Comparison of ENCODE assay signal across 8 mouse cellular contexts in the genomic region with DNA sequence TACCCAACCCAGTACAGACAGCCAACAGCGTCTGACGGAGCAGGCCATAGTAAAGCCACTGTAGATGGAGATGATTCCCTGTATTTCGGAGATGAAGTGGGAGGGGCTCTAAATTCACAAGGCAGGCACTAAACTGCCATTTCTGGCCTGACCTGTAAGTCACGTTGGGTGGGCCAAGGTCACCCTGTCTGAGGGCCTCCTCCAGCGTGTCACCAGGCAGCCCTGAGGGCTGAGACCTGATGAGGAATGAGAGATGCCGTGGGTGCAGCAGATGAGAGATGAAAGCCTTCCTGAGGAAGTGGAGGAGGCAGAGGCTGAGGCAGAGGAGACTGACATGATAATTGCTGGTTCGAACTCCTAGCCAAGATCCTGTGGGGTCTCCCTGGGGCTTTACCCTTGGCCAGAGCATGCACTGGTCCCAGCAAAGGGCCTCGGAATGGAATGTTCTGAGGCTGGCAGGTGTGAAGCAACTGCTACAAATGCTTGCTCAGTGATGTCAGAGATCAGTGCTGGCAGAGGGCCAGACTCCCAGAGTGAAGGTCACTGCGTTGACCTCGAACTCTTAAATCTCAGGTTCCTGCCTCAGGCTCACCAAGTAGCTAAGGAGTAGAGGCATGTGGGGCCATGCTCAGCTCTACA. TPM values are rescaled to one million over a fixed set of nuclear protein-coding genes. Genes with fewer than 3 reads are reported as not detected.
DNase-seq lines count a peak whose midpoint lies in the region; ATAC-seq lines count a peak whose summit lies in the region.

No protein-coding gene starts in this region.

- H3K4me3 ChIP-seq in heart, embryonic 11.5 days (ENCODE audit: low read depth, low read length), result no peak overlapping the region
- H3K4me3 ChIP-seq in limb, embryonic 10.5 days, result no peak overlapping the region
- H3K4me3 ChIP-seq in hindbrain, embryonic 14.5 days (replicated peaks; ENCODE audit: low read length), result no peak overlapping the region

- H3K36me3 ChIP-seq in heart, embryonic 11.5 days (ENCODE audit: control insufficient read depth, insufficient read depth, low read length), result no peaks in the 10 kb centered on the region
- no peaks in the 10 kb centered on the region for H3K36me3 ChIP-seq in limb, embryonic 10.5 days
- H3K36me3 ChIP-seq in hindbrain, embryonic 14.5 days (replicated peaks; ENCODE audit: control insufficient read depth, insufficient read depth), result no peaks in the 10 kb centered on the region

- H3K9ac ChIP-seq in heart, embryonic 11.5 days (ENCODE audit: low read depth, low read length), result no peak overlapping the region
- no peak overlapping the region for H3K9ac ChIP-seq in hindbrain, embryonic 14.5 days

- ATAC-seq in heart, embryonic 11.5 days (replicated peaks; ENCODE audit: insufficient number of reproducible peaks, low FRiP score, low TSS enrichment), result peak; percentile 58; the same call in 1 of the 2 replicates
- no peak for ATAC-seq in hindbrain, embryonic 14.5 days (ENCODE audit: low FRiP score)

- H3K27ac ChIP-seq in heart, embryonic 11.5 days (ENCODE audit: low read depth, low read length), result peak overlapping the region; percentile 4
- H3K27ac ChIP-seq in limb, embryonic 10.5 days, result peak overlapping the region; percentile 64; the same call in 1 of the 2 replicates
- H3K27ac ChIP-seq in hindbrain, embryonic 14.5 days, result no peak overlapping the region

- H3K9me3 ChIP-seq in heart, embryonic 11.5 days (replicated peaks; ENCODE audit: control insufficient read depth, low read length), result no peaks in the 10 kb centered on the region
- no peaks in the 10 kb centered on the region for H3K9me3 ChIP-seq in limb, embryonic 10.5 days (replicated peaks)
- no peaks in the 10 kb centered on the region for H3K9me3 ChIP-seq in hindbrain, embryonic 14.5 days (ENCODE audit: control insufficient read depth, low read length)

- H3K27me3 ChIP-seq in heart, embryonic 11.5 days (ENCODE audit: control insufficient read depth, insufficient read depth, low read length), result no peaks in the 10 kb centered on the region; the same call in 1 of the 2 replicates
- 0 out of 2 replicates have a peak, but pooled peaks cover 7% of the 10 kb centered on the region for H3K27me3 ChIP-seq in limb, embryonic 10.5 days (ENCODE audit: low read depth, poor library complexity, severe bottlenecking)
- no peaks in the 10 kb centered on the region for H3K27me3 ChIP-seq in hindbrain, embryonic 14.5 days (ENCODE audit: control insufficient read depth, insufficient read depth, low read length)

- peak; percentile 52 for DNase-seq in retina, postnatal 1 day
- no peak for DNase-seq in retina, embryonic 14.5 days (ENCODE audit: low spot score)
- DNase-seq in limb, embryonic 10.5 days (ENCODE audit: low spot score), result peak; percentile 73
- DNase-seq in urinary bladder, postnatal 14 days (ENCODE audit: low spot score), result peak; percentile 57
- DNase-seq in natural killer cell, adult 2 months (ENCODE audit: low spot score in 2 of 2), result no peak
- DNase-seq in thymus, postnatal 4 days, result no peak
- no peak for DNase-seq in hindbrain, embryonic 14.5 days (ENCODE audit: low spot score)

- H3K4me1 ChIP-seq in heart, embryonic 11.5 days (ENCODE audit: control insufficient read depth, insufficient read depth, low read length), result peaks cover 11% of the 10 kb centered on the region
- H3K4me1 ChIP-seq in limb, embryonic 10.5 days, result peaks cover 45% of the 10 kb centered on the region
- no peaks in the 10 kb centered on the region for H3K4me1 ChIP-seq in hindbrain, embryonic 14.5 days (replicated peaks; ENCODE audit: control insufficient read depth, insufficient read depth, low read length)

- WGBS in heart, embryonic 11.5 days (ENCODE audit: insufficient replicate concordance), result 44% methylated on average over 10 of the region's 10 CpGs
- 52% methylated on average over 10 of the region's 10 CpGs for WGBS in limb, embryonic 10.5 days
- 77% methylated on average over 10 of the region's 10 CpGs for WGBS in hindbrain, embryonic 14.5 days

- H3K4me2 ChIP-seq in heart, embryonic 11.5 days, result no peak overlapping the region
- H3K4me2 ChIP-seq in hindbrain, embryonic 14.5 days (replicated peaks), result no peak overlapping the region

RNA-seq across cellular contexts. Expression of gene Proser2, which starts 55.0 kb away (rescaled TPM):
- polyA plus RNA-seq in heart, embryonic 11.5 days (2014; fragmentation: Nextera tagmentation; extraction: Ambion mirVana), result 11.2 and 12.0 TPM in 2 replicates
- 4.2 and 5.1 TPM in 2 replicates for polyA plus RNA-seq in limb, embryonic 10.5 days (2016; fragmentation: Nextera tagmentation; extraction: Ambion mirVana)
- 6.2 and 7.7 TPM in 2 replicates for polyA plus RNA-seq in hindbrain, embryonic 14.5 days (2014; fragmentation: Nextera tagmentation; extraction: Ambion mirVana)

Comparison
In these comparisons a context has a peak if more than half of its experiments do, and no peak if none do; other contexts are left out.
1. DNase-seq: peak in retina, postnatal 1 day (single experiment), limb, embryonic 10.5 days (single experiment) and urinary bladder, postnatal 14 days (single experiment); none in retina, embryonic 14.5 days (single experiment), natural killer cell, adult 2 months (0 of 2), thymus, postnatal 4 days (single experiment) and hindbrain, embryonic 14.5 days (single experiment).